Comparison of ENCODE assay signal across 22 mouse cellular contexts in genomic region chr5:34259172-34259816, GRCm38 (mm10). TPM values are rescaled to one million over a fixed set of nuclear protein-coding genes. Genes with fewer than 3 reads are reported as not detected.
"Had no signal": no experiment of that assay in that cellular context is flagged by ENCODE, and none has a peak within 500 bp of the region (broad histone marks: within the 10 kb centered on the region; RNA-seq: fewer than 3 reads in every experiment).

No protein-coding gene starts in this region.

- H3K27ac ChIP-seq: limb, embryonic 12.5 days; limb, embryonic 15.5 days; liver, embryonic 15.5 days; midbrain, embryonic 10.5 days; midbrain, embryonic 13.5 days; stomach, embryonic 15.5 days had no signal

- H3K9me3 ChIP-seq: limb, embryonic 12.5 days; limb, embryonic 15.5 days; liver, embryonic 15.5 days; megakaryocyte, embryonic 14.5 days; midbrain, embryonic 10.5 days; midbrain, embryonic 13.5 days; stomach, embryonic 15.5 days had no signal

- H3K4me1 ChIP-seq: limb, embryonic 12.5 days; limb, embryonic 15.5 days; liver, embryonic 15.5 days; midbrain, embryonic 13.5 days; stomach, embryonic 15.5 days had no signal

- H3K4me2 ChIP-seq: limb, embryonic 12.5 days; limb, embryonic 15.5 days; liver, embryonic 11.5 days; liver, embryonic 15.5 days; midbrain, embryonic 13.5 days; stomach, embryonic 15.5 days had no signal

- H3K4me3 ChIP-seq: limb, embryonic 12.5 days; limb, embryonic 15.5 days; liver, embryonic 15.5 days; megakaryocyte, embryonic 14.5 days; midbrain, embryonic 10.5 days; midbrain, embryonic 13.5 days; stomach, embryonic 15.5 days had no signal

- H3K36me3 ChIP-seq: limb, embryonic 12.5 days; limb, embryonic 15.5 days; liver, embryonic 15.5 days; midbrain, embryonic 10.5 days; midbrain, embryonic 13.5 days; stomach, embryonic 15.5 days had no signal

- H3K27me3 ChIP-seq: limb, embryonic 12.5 days; limb, embryonic 15.5 days; liver, embryonic 15.5 days; midbrain, embryonic 13.5 days; stomach, embryonic 15.5 days had no signal

- H3K9ac ChIP-seq: limb, embryonic 12.5 days; limb, embryonic 15.5 days; liver, embryonic 15.5 days; midbrain, embryonic 13.5 days; stomach, embryonic 15.5 days had no signal

- DNase-seq: kidney, adult 18-20 months; kidney, adult 9 months; kidney, postnatal 14 days; kidney, postnatal 4 days; left cerebral cortex, postnatal 4 days; lung, adult 2 months; lung, postnatal 36 days; right cerebral cortex, adult 18-20 months; right cerebral cortex, postnatal 14 days; right cerebral cortex, postnatal 4 days; thymus, postnatal 14 days; thymus, postnatal 4 days had no signal

RNA-seq across cellular contexts. Expression of gene Zfyve28, which starts 29.0 kb away (rescaled TPM):
- polyA plus RNA-seq: liver, embryonic 11.5 days had no signal

RNA-seq across cellular contexts. Expression of gene Cfap99, which starts 29.1 kb away (rescaled TPM):
- polyA plus RNA-seq: kidney, embryonic 16.5 days; limb, embryonic 12.5 days; limb, embryonic 15.5 days; liver, embryonic 11.5 days; liver, embryonic 15.5 days; midbrain, embryonic 10.5 days; midbrain, embryonic 13.5 days; neural tube, embryonic 11.5 days; stomach, embryonic 15.5 days had no signal
